Mouse (Mus musculus) cerebellum, postnatal 25 days (tissue): ENCODE measurements at regions not wholly inside any gene's neighbourhood (a gene's known extent, or its start where the extent isn't known, plus 50 kb on each side); places are given as distances from the start of the nearest gene placed in this dataset.
"Not testable (repeated sequence)": the region's sequence is repeated elsewhere in the genome, so short reads cannot be mapped to it uniquely, and the experiment has no call there.

Source experiments
- DNase-seq, 2 experiments: peaks; one replicate each; pipeline ENCODE4 v3.0.0; 2021; ENCODE audit warnings: mixed read lengths in 2 of 2

GRCm38 (mm10) chr17:4024384-4024783 is 328.3 kb upstream of the Nox3 start:
- no peak for DNase-seq

- no peak for DNase-seq
Observed at GRCm38 (mm10) chr17:4029202-4029601, 333.1 kb upstream of the Nox3 start.

- no peak for DNase-seq
Observed at GRCm38 (mm10) chr17:4034816-4035360, 338.8 kb upstream of the Nox3 start.

GRCm38 (mm10) chr17:4040104-4040664 is 344.1 kb upstream of the Nox3 start:
- no peak for DNase-seq

- DNase-seq: not testable (repeated sequence)
Observed at GRCm38 (mm10) chr17:4060186-4060585, 364.1 kb upstream of the Nox3 start.

GRCm38 (mm10) chr17:4073381-4073780 is 377.3 kb upstream of the Nox3 start:
- no peak for DNase-seq

- no peak for DNase-seq
Observed at GRCm38 (mm10) chr17:4080564-4080963, 384.5 kb upstream of the Nox3 start.

GRCm38 (mm10) chr17:4094621-4095020 is 398.6 kb upstream of the Nox3 start:
- no peak for DNase-seq

- DNase-seq: no peak
Observed at GRCm38 (mm10) chr17:4103321-4103720, 407.3 kb upstream of the Nox3 start.

- peak; percentile 5 to 33 for DNase-seq
Observed at GRCm38 (mm10) chr17:4109263-4109662, 413.2 kb upstream of the Nox3 start.

- no peak for DNase-seq
Observed at GRCm38 (mm10) chr17:4113021-4113420, 417.0 kb upstream of the Nox3 start.

- no peak for DNase-seq
Observed at GRCm38 (mm10) chr17:4116476-4116875, 420.4 kb upstream of the Nox3 start.

- no peak for DNase-seq
Observed at GRCm38 (mm10) chr17:4133678-4134077, 437.6 kb upstream of the Nox3 start.

GRCm38 (mm10) chr17:4163502-4163901 is 467.4 kb upstream of the Nox3 start:
- no peak for DNase-seq

GRCm38 (mm10) chr17:4173951-4174361 is 477.9 kb upstream of the Nox3 start:
- no peak for DNase-seq

GRCm38 (mm10) chr17:4175006-4175405 is 478.9 kb upstream of the Nox3 start:
- DNase-seq: no peak

- no peak for DNase-seq
Observed at GRCm38 (mm10) chr17:4176524-4176923, 480.5 kb upstream of the Nox3 start.

GRCm38 (mm10) chr17:4177485-4178150 is 481.6 kb upstream of the Nox3 start:
- DNase-seq: no peak

- no peak for DNase-seq
Observed at GRCm38 (mm10) chr17:4179271-4179670, 483.2 kb upstream of the Nox3 start.

GRCm38 (mm10) chr17:4182106-4182505 is 486.0 kb upstream of the Nox3 start:
- no peak for DNase-seq

- peak; percentile 17 to 31 for DNase-seq
Observed at GRCm38 (mm10) chr17:4186802-4187201, 490.7 kb upstream of the Nox3 start.

GRCm38 (mm10) chr17:4187606-4188005 is 491.5 kb upstream of the Nox3 start:
- peak; percentile 32 to 46 for DNase-seq

GRCm38 (mm10) chr17:4196793-4197448 is 500.9 kb upstream of the Nox3 start:
- no peak for DNase-seq

- DNase-seq: no peak
Observed at GRCm38 (mm10) chr17:4198001-4198400, 501.9 kb upstream of the Nox3 start.
